Mouse (Mus musculus) liver, embryonic 14.5 days (tissue): ENCODE data around the gene Pik3cb. TPM values are rescaled to one million over a fixed set of nuclear protein-coding genes. Genes with fewer than 3 reads are reported as not detected.

ENCODE experiments used
- ATAC-seq: fragments of 200-750 bp; cut with Nextera tagmentation; 2 replicates; pipeline ENCODE4 v1.8.0; 2017; ENCODE audit warnings: moderate number of reproducible peaks, mild to moderate bottlenecking, moderate library complexity; ENCODE audit not compliant: insufficient read depth
- DNase-seq, 3 experiments: peaks; one replicate each; pipeline ENCODE4 v3.0.0-alpha.2; 2012 to 2013; ENCODE audit warnings: low read depth in 3 of 3, low spot score in 3 of 3
- H3K27ac ChIP-seq: fragments of 300-500 bp; sonication (generic); 2 replicates; pipeline ENCODE4 v1.5.1; 2014; ENCODE audit warnings: moderate library complexity, mild to moderate bottlenecking, control low read depth, inconsistent platforms
- H3K27me3 ChIP-seq: fragments of 300-500 bp; sonication (generic); 2 replicates; pipeline ENCODE4 v1.6.1; 2014; ENCODE audit warnings: mild to moderate bottlenecking, low read length, moderate library complexity; ENCODE audit not compliant: control insufficient read depth, insufficient read depth
- H3K36me3 ChIP-seq: fragments of 300-500 bp; sonication (generic); replicated peaks from 2 replicates; pipeline ENCODE4 v1.6.1; 2014; ENCODE audit warnings: low read depth; ENCODE audit not compliant: control insufficient read depth, insufficient read depth
- H3K4me1 ChIP-seq, 2 experiments: fragments of 200-500 bp in 1 of 2; fragments of 300-500 bp in 1 of 2; sonication (generic) in 1 of 2; replicated peaks; 2 replicates each; pipeline ENCODE4 v1.6.1; 2012 to 2014; ENCODE audit warnings: antibody characterized with exemption in 1 of 2, inconsistent platforms in 1 of 2, low read length in 1 of 2; ENCODE audit not compliant: control insufficient read depth in 2 of 2, insufficient read depth in 2 of 2
- H3K4me2 ChIP-seq: fragments of 300-500 bp; sonication (generic); 2 replicates; pipeline ENCODE4 v1.6.1; 2014; ENCODE audit warnings: low read depth, mild to moderate bottlenecking, control low read depth, moderate library complexity
- H3K4me3 ChIP-seq, 2 experiments: fragments of 200-500 bp in 1 of 2; fragments of 300-500 bp in 1 of 2; sonication (generic) in 1 of 2; 2 replicates each; pipeline ENCODE4 v1.5.1; 2012 to 2014; ENCODE audit warnings: low read depth in 2 of 2, low read length in 2 of 2, mild to moderate bottlenecking in 2 of 2, control low read depth in 1 of 2, inconsistent platforms in 1 of 2, moderate library complexity in 1 of 2; ENCODE audit not compliant: insufficient read depth in 1 of 2
- H3K9ac ChIP-seq: fragments of 300-500 bp; sonication (generic); replicated peaks from 2 replicates; pipeline ENCODE4 v1.6.1; 2014; ENCODE audit warnings: mild to moderate bottlenecking, control low read depth, moderate library complexity
- H3K9me3 ChIP-seq: fragments of 300-500 bp; sonication (generic); 2 replicates; pipeline ENCODE4 v1.6.1; 2016; ENCODE audit warnings: low read length, mixed read lengths; ENCODE audit not compliant: control insufficient read depth
- CTCF ChIP-seq: IDR thresholded peaks from 2 replicates; pipeline ENCODE4 v1.5.1; 2016; ENCODE audit warnings: antibody characterized with exemption, low read depth, control low read depth
- EP300 ChIP-seq: IDR thresholded peaks from 2 replicates; pipeline ENCODE4 v1.6.1; 2016; ENCODE audit warnings: antibody characterized with exemption, low read depth
- WGBS: fragments of 180-500 bp; shearing (Covaris S2); extraction: QIAGEN DNeasy Blood & Tissue Kit; methylation state at CpG from one replicate; pipeline ENCODE4 v1.1.7; 2014; ENCODE audit not compliant: insufficient replicate concordance; 5-methylcytosine and 5-hydroxymethylcytosine counted together
- polyA plus RNA-seq, 2 experiments: library from polyadenylated mRNA; depleted of rRNA in 1 of 2; stranded (reverse) in 1 of 2; unstranded in 1 of 2; fragments of >200 nt; fragmentation: Nextera tagmentation in 1 of 2; extraction: Ambion mirVana in 1 of 2; gene quantifications; 2 replicates each; pipeline versions ENCODE4 v1.2.1 to v1.2.3; 2012 to 2014

Gene Pik3cb
- polyA plus RNA-seq, 2 experiments = 2.3 to 4.3 TPM

- Histone ChIP-seq H3K27ac (no peak overlapping the region), H3K4me2 (no peak overlapping the region), H3K9me3 (no peaks in the 10 kb centered on the region), H3K4me1 (peaks cover 0 to 9% of the 10 kb centered on the region in 2 experiments; a peak in 3 of 4 replicates), H3K4me3 (no peak overlapping the region), H3K27me3 (no peaks in the 10 kb centered on the region), H3K9ac (no peak overlapping the region), H3K36me3 (no peaks in the 10 kb centered on the region)
- 0 out of 2 replicates have a peak, but pooled peaks have one; percentile 28 for ATAC-seq
- TF ChIP-seq CTCF (no peak), EP300 (no peak)
- DNase-seq = no peak
- 45% methylated on average over 4 of the region's 4 CpGs for WGBS
Measured at GRCm38 (mm10) chr9:99131119-99131518, 9.3 kb downstream of the Pik3cb start.

GRCm38 (mm10) chr9:99127578-99127977 lies 12.8 kb downstream of the Pik3cb start:
- DNase-seq = no peak

GRCm38 (mm10) chr9:99122749-99123148 lies 17.7 kb downstream of the Pik3cb start:
- Histone ChIP-seq H3K27ac (no peak overlapping the region), H3K4me1 (peaks cover 4 to 11% of the 10 kb centered on the region in 2 experiments; a peak in 3 of 4 replicates), H3K4me2 (no peak overlapping the region), H3K9ac (no peak overlapping the region), H3K9me3 (no peaks in the 10 kb centered on the region), H3K4me3 (no peak overlapping the region), H3K36me3 (peaks cover 2% of the 10 kb centered on the region; the same call in 1 of the 2 replicates), H3K27me3 (no peaks in the 10 kb centered on the region)
- 10% methylated on average over 4 of the region's 4 CpGs for WGBS
- TF ChIP-seq EP300 (peak; percentile 56), CTCF (no peak)
- DNase-seq = peak in 1 of 3 experiments; percentile 28
- peak; percentile 73; the same call in 1 of the 2 replicates for ATAC-seq

More at GRCm38 (mm10) chr9:99127578-99127977, 12.8 kb downstream of the Pik3cb start:
- Histone ChIP-seq H3K27ac (no peak overlapping the region), H3K4me2 (no peak overlapping the region), H3K27me3 (no peaks in the 10 kb centered on the region), H3K9ac (no peak overlapping the region), H3K9me3 (no peaks in the 10 kb centered on the region), H3K4me3 (no peak overlapping the region), H3K4me1 (peaks cover 4 to 16% of the 10 kb centered on the region in 2 experiments), H3K36me3 (no peaks in the 10 kb centered on the region)
- ATAC-seq = no peak
- TF ChIP-seq CTCF = no peak
- no peak for TF ChIP-seq EP300
- whole genome bisulfite sequencing = 83% methylated on average over 7 of the region's 7 CpGs

- Histone ChIP-seq H3K4me1 (peaks cover 0 to 8% of the 10 kb centered on the region in 2 experiments; a peak in 2 of 4 replicates), H3K27ac (no peak overlapping the region), H3K9ac (no peak overlapping the region), H3K9me3 (no peaks in the 10 kb centered on the region), H3K36me3 (no peaks in the 10 kb centered on the region), H3K4me3 (no peak overlapping the region), H3K27me3 (no peaks in the 10 kb centered on the region), H3K4me2 (no peak overlapping the region)
- ATAC-seq (no peak), DNase-seq (no peak)
- no peak for TF ChIP-seq CTCF
- WGBS = 79% methylated on average over 12 of the region's 12 CpGs
Measured at GRCm38 (mm10) chr9:99112409-99112808, 28.0 kb downstream of the Pik3cb start.

- WGBS = 85% methylated on average over 1 of the region's 1 CpGs
- Histone ChIP-seq H3K36me3 (no peaks in the 10 kb centered on the region), H3K4me1 (peaks cover 0 to 8% of the 10 kb centered on the region in 2 experiments; a peak in 2 of 4 replicates)
Measured at GRCm38 (mm10) chr9:99111085-99111484, 29.3 kb downstream of the Pik3cb start.

More at GRCm38 (mm10) chr9:99111085-99111484, 29.3 kb downstream of the Pik3cb start:
- H3K9ac ChIP-seq = no peak overlapping the region
- DNase-seq = no peak
- H3K27ac ChIP-seq = no peak overlapping the region
- no peak overlapping the region for H3K4me3 ChIP-seq
- TF ChIP-seq CTCF = no peak
- TF ChIP-seq EP300 = no peak
- H3K9me3 ChIP-seq = no peaks in the 10 kb centered on the region
- no peak for ATAC-seq
- H3K4me2 ChIP-seq = no peak overlapping the region
- H3K27me3 ChIP-seq = no peaks in the 10 kb centered on the region
